Mouse (Mus musculus): ENCODE measurements around the gene Hspb2. TPM values are rescaled to one million over a fixed set of nuclear protein-coding genes. Genes with fewer than 3 reads are reported as not detected.
A peak's percentile ranks its signal among the peaks of the same experiment; 100 is the strongest.

Gene Hspb2
- total and polyA plus RNA-seq, 3 experiments = not detected

- Histone ChIP-seq H3K9me3 (replicated peaks; ENCODE audit: insufficient read depth, low read length) (no peaks in the 10 kb centered on the region), H3K4me3 (ENCODE audit: control insufficient read depth in 1 of 2, insufficient read depth in 1 of 2, low read depth in 2 of 2, low read length in 2 of 2) (no peak overlapping the region), H3K27ac (ENCODE audit: control insufficient read depth, low read depth, low read length) (no peak overlapping the region), H3K4me1 (ENCODE audit: control insufficient read depth in 1 of 2, insufficient read depth in 2 of 2, low read length in 2 of 2) (0 out of 4 replicates have a peak, but pooled peaks cover 0 to 2% of the 10 kb centered on the region in 2 experiments), H3K79me2 (ENCODE audit: control insufficient read depth, insufficient read depth, low read length, poor library complexity) (no peaks in the 10 kb centered on the region), H3K27me3 (ENCODE audit: control insufficient read depth in 1 of 2, insufficient read depth in 2 of 2, low read length in 2 of 2) (peaks cover 6 to 9% of the 10 kb centered on the region in 2 experiments), H3K9ac (ENCODE audit: control insufficient read depth, low read depth, low read length, poor library complexity, severe bottlenecking) (no peak overlapping the region), H3K36me3 (ENCODE audit: control insufficient read depth in 1 of 2, insufficient read depth in 2 of 2, low read length in 2 of 2) (no peaks in the 10 kb centered on the region)
- no peak for DNase-seq (ENCODE audit: low read depth, low spot score)
- TF ChIP-seq CHD2 (IDR thresholded peaks at IDR 0.05; ENCODE audit: low read length) = no peak
- no peak for TF ChIP-seq CHD1 (IDR thresholded peaks at IDR 0.05; ENCODE audit: low read depth, low read length)
These were observed 28.0 kb downstream of the Hspb2 start for GRCm38 (mm10) chr9:50724147-50724546.

GRCm38 (mm10) chr9:50723406-50723805 is 28.7 kb downstream of the Hspb2 start:
- Histone ChIP-seq H3K4me3 (ENCODE audit: control insufficient read depth in 1 of 2, insufficient read depth in 1 of 2, low read depth in 2 of 2, low read length in 2 of 2) (no peak overlapping the region), H3K79me2 (ENCODE audit: control insufficient read depth, insufficient read depth, low read length, poor library complexity) (no peaks in the 10 kb centered on the region), H3K27me3 (ENCODE audit: control insufficient read depth in 1 of 2, insufficient read depth in 2 of 2, low read length in 2 of 2) (peaks cover 9% of the 10 kb centered on the region in 2 experiments), H3K9me3 (replicated peaks; ENCODE audit: insufficient read depth, low read length) (no peaks in the 10 kb centered on the region), H3K9ac (ENCODE audit: control insufficient read depth, low read depth, low read length, poor library complexity, severe bottlenecking) (no peak overlapping the region), H3K27ac (ENCODE audit: control insufficient read depth, low read depth, low read length) (no peak overlapping the region), H3K4me1 (ENCODE audit: control insufficient read depth in 1 of 2, insufficient read depth in 2 of 2, low read length in 2 of 2) (0 out of 4 replicates have a peak, but pooled peaks cover 0 to 2% of the 10 kb centered on the region in 2 experiments), H3K36me3 (ENCODE audit: control insufficient read depth in 1 of 2, insufficient read depth in 2 of 2, low read length in 2 of 2) (no peaks in the 10 kb centered on the region)
- peak; percentile 24 for DNase-seq (ENCODE audit: low read depth, low spot score)
- TF ChIP-seq ZNF384 (IDR thresholded peaks at IDR 0.05; ENCODE audit: low read depth, low read length) (no peak), BHLHE40 (IDR thresholded peaks at IDR 0.05; ENCODE audit: borderline replicate concordance, low read depth, low read length) (no peak), MYC (IDR thresholded peaks at IDR 0.05; ENCODE audit: low read depth, low read length) (no peak), KAT2A (conservative IDR thresholded peaks at IDR 0.05; ENCODE audit: low read depth, low read length) (no peak)

GRCm38 (mm10) chr9:50722451-50722911 is 29.7 kb downstream of the Hspb2 start:
- Histone ChIP-seq H3K4me3 (ENCODE audit: control insufficient read depth in 1 of 2, insufficient read depth in 1 of 2, low read depth in 2 of 2, low read length in 2 of 2) (no peak overlapping the region), H3K9ac (ENCODE audit: control insufficient read depth, low read depth, low read length, poor library complexity, severe bottlenecking) (no peak overlapping the region), H3K9me3 (replicated peaks; ENCODE audit: insufficient read depth, low read length) (no peaks in the 10 kb centered on the region), H3K27ac (ENCODE audit: control insufficient read depth, low read depth, low read length) (no peak overlapping the region), H3K79me2 (ENCODE audit: control insufficient read depth, insufficient read depth, low read length, poor library complexity) (no peaks in the 10 kb centered on the region), H3K36me3 (ENCODE audit: control insufficient read depth in 1 of 2, insufficient read depth in 2 of 2, low read length in 2 of 2) (no peaks in the 10 kb centered on the region), H3K4me1 (ENCODE audit: control insufficient read depth in 1 of 2, insufficient read depth in 2 of 2, low read length in 2 of 2) (0 out of 4 replicates have a peak, but pooled peaks cover 0 to 2% of the 10 kb centered on the region in 2 experiments), H3K27me3 (ENCODE audit: control insufficient read depth in 1 of 2, insufficient read depth in 2 of 2, low read length in 2 of 2) (peaks cover 9 to 13% of the 10 kb centered on the region in 2 experiments)
- no peak for DNase-seq (ENCODE audit: low read depth, low spot score)
- TF ChIP-seq ZKSCAN1 (IDR thresholded peaks at IDR 0.05; ENCODE audit: low read depth, low read length) (no peak), USF2 (IDR thresholded peaks at IDR 0.05; ENCODE audit: borderline replicate concordance in 1 of 2, insufficient read depth in 1 of 2, low read depth in 1 of 2, low read length in 2 of 2) (no peak), CTCF (IDR thresholded peaks at IDR 0.05 in 2 of 3, conservative IDR thresholded peaks at IDR 0.05 in 1 of 3; ENCODE audit: control insufficient read depth in 1 of 3, insufficient read depth in 1 of 3, low read depth in 2 of 3, low read length in 3 of 3, poor library complexity in 1 of 3, severe bottlenecking in 1 of 3) (no peak), SIN3A (IDR thresholded peaks at IDR 0.05; ENCODE audit: low read length) (no peak), SMC3 (IDR thresholded peaks at IDR 0.05; ENCODE audit: low read depth, low read length) (no peak), JUND (IDR thresholded peaks at IDR 0.05; ENCODE audit: low read depth, low read length) (no peak), HCFC1 (IDR thresholded peaks at IDR 0.05; ENCODE audit: low read depth, low read length) (no peak), MAFK (IDR thresholded peaks at IDR 0.05; ENCODE audit: borderline replicate concordance, low read depth, low read length) (no peak), MYC (IDR thresholded peaks at IDR 0.05; ENCODE audit: low read depth, low read length) (no peak), POLR2A (IDR thresholded peaks at IDR 0.05; ENCODE audit: control insufficient read depth in 1 of 2, insufficient read depth in 1 of 2, low read depth in 1 of 2, low read length in 2 of 2, poor library complexity in 1 of 2) (no peak), ZMIZ1 (IDR thresholded peaks at IDR 0.05; ENCODE audit: low read depth, low read length) (no peak), POLR2AphosphoS2 (IDR thresholded peaks at IDR 0.05; ENCODE audit: low read length) (no peak), E2F4 (IDR thresholded peaks at IDR 0.05; ENCODE audit: borderline replicate concordance, low read depth, low read length) (no peak), ELF1 (IDR thresholded peaks at IDR 0.05; ENCODE audit: low read depth, low read length) (no peak), NRF1 (IDR thresholded peaks at IDR 0.05; ENCODE audit: insufficient read depth, low read depth, low read length, poor library complexity, severe bottlenecking) (no peak), TCF12 (IDR thresholded peaks at IDR 0.05; ENCODE audit: low read depth, low read length) (no peak), GABPA (IDR thresholded peaks at IDR 0.05; ENCODE audit: low read depth, low read length) (no peak)

All from MEL (cell line).